Mouse (Mus musculus): ENCODE results near the gene Sema3b.

The Sema3b gene

DNA sequence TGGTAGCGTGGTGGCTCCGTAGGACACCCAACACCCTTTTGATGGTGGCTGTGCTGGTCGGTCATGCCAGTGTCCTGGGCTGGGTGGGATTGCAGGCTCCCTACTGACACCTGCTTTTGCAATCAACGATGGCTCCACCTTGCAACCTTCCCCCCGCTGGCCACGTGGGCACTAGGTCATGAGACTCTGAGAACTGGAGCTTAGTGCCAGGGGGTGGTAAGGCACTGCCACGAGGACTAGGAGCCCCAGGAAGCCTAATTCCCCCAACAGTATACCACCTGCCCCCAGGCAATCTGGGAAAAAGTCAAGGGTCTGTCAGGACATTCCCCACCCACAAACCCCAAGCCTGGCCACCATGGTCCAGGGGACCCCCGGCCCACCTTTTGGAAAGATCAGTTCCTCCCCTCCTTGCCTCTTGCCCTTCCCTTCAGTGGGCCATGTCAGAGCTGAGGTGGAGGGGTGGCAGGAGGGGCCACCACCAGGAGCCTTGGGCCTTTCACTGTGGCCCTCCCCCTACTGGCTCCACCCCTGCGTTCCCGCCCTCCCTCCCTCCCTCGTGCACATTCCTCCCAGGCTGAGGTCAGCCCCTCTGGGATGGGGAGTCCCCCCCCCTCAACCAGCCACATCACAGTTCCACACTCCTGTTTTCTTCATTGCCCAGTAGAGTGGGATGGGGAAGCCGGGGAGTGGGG, at the start of gene Sema3b:
TSS of gene Sema3b (minus strand) at position 489 of the 692 bp plus-strand sequence.
- no peak for DNase-seq

- DNase-seq: no peak
Observed at GRCm38 (mm10) chr9:107658096-107658495, 49.1 kb upstream of the Sema3b start.

DNA sequence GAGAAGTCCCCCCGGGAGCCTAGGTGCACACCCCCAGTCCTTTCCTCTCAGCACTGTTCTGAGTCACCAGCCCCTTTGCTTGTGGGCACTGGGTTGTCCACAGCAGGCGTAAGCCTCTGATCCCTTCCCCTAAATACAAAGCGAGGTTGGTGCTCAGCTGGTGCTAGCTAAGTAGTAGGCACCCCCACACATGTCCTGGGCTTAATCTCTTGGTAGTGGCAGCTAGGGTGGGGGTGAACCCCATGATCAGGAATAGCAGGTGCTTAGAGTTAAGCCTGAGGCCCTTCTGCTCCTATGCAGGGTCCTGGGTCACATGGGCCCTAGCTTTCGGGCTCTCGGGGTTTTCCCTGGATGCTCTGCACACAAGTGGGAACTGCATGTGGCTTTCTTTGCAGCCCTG, 48.1 kb upstream of the Sema3b start:
- DNase-seq: no peak

- DNase-seq: no peak
Observed at GRCm38 (mm10) chr9:107654585-107654984, 45.6 kb upstream of the Sema3b start.

DNA sequence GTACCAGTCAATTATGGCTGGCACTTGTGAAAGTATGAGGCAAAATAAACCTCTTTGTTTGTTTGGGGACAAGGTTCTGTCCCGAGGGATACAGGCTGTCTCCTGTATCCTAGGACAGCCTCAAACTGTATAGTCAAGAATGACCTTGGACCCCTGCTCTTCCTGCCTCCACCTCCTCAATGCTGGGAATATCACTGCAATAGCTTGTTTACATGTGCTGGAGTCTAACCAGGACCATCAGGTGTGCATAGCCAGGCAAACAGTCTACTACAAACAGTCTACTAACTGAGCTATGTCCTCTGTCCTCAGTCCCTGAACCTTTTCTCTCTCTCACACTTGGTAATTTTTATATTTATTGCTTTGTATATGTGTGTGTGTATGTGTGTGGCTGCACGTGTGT, 44.4 kb upstream of the Sema3b start:
- DNase-seq: no peak

DNA sequence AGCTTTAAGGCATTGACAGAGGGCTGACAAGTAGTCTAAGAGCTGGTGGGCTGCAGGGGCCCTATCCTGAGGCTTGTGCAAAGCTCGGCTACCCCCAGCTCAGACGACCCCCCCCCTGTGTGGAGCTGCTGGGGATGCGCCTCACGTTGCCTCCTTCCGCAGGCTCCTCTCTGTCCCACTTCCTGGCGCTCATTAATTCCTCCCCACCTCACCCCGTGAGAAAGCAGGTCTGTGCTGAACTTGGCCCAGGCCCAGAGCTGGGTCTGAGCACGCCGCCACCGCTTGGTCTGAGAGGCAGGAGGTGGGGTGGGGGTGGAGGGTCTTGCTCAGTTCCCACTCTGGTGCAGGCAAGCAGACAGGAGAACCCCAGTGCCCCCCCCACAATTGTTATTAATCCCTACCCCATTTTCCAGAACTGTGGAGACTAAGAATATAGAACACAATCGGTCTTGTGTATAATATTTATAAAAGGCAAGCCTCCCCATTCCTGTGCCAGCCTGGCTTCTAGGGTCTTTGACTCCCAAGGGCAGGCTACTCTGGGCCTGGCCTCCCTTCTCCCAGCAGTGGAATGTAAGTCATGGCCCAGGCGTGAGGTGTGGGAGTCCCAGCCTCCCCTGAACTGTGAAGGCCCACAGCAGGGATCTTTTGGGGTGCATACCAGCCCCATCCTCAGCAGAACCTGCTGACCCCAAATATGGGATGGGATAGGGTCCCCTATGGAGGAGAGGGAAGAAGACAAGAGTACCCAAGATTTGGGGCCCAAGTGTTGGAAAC, 41.9 kb upstream of the Sema3b start:
- peak in 1 of 2 experiments; percentile 36 for DNase-seq

DNA sequence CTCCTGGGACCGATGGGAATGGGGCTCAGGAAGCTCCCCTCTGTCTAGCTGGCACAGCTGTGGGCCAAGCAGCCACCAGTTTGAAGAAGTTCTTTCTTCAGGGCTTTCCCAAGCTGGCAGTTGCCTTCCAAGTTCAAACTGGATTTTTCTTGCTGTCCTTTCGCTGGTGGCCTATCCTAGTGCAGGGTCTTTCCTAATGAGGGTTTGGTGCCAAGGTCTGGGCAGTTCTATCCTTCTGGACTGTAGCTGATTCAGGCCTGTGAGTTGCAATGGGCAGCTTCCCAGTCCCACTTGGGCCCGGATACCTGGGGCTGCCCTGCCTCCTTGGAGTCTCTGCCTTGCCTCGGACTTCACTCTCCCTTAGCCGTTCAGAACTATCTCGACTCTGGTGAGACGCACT, 41.2 kb upstream of the Sema3b start:
- no peak for DNase-seq

- no peak for DNase-seq
Observed at GRCm38 (mm10) chr9:107648767-107649166, 39.7 kb upstream of the Sema3b start.

DNA sequence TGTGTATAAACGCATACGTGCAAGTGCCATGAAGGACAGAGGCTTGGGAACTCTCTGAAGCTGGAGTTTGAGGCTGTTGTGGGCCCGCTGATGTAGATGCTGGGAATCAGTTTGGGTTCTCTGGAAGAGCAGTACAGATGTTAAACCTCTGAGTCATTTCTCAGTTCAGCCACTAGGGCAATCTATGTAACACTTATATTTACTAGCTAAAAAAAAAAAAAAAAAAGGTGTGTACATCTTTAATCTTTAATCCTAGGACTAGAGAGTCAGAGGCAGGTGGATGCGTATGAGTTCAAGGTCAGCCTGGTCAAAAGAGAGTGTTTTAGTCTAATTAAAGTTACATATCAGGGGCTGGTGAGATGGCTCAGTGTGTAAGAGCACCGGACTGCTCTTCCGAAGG, 37.9 kb upstream of the Sema3b start:
- no peak for DNase-seq

DNA sequence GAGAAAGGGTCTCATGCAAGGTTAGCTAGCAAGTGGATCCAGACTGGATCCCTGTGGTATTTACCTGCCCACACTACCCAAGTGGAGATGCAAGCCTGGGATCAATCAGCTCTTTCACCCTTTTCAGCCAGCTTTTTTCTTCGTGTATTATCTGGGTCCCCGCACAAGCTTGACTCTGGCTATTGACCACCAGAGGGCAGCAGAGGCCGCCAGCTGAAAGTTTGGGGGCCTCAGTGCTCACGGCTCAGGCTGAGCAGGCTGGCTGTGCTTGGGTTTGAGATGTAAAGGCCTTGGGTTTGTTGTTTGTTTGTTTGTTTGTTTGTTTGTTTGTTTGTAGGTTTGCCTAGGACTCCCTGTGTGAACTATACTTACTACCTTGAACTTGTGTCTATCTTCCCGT, 36.5 kb upstream of the Sema3b start:
- DNase-seq: peak; percentile 84 to 88

DNA sequence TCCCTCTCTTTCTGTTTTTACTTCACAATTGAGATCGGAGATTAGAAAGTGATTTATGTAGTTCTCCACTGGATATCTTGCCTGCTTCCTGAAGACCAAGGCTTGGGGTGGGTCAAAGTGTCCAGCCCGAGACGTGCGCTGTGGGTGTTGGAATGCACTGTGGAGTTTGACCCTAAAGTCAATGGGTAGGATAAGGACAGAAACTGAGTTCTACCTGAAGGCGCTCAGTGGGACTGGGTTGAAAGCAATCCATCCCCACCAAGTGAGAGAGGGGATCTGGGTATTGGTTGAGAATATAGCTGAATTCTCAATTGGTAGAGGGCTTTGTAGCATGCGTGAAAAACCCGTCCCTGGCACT, 36.1 kb upstream of the Sema3b start:
- peak in 1 of 2 experiments; percentile 37 for DNase-seq

DNA sequence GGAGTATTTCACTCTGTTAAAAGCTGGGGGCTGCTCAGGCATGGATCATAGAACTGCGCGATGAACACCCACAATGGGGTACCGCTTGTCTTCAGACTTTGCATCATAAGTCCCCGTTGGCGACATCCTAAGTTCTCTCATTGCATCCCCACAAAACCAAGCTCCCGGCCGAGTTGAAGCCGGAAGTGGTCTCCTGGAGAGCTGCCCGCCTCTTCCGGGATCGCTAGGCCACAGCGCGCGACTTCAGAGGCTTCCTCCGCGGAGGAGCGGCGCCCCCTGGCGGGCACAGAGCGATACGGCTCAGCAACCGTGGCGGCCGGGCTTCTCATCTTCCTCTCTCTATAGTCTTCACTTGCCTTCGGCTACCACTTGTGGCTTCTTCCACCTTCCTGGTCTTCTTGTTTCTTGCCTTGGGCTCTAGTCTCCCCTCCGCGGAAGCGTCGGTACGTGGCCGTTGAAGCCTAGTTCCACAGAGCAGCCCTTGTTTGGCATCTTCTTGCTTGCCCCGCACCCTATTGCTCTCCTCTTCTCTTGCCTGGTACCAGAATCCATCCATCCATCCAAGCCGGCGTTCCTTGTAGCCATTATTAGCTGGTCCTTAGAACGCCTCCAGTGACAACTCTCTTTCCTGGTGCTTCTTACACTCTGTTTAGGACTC, 35.6 kb upstream of the Sema3b start:
- DNase-seq: peak; percentile 96 to 98

DNA sequence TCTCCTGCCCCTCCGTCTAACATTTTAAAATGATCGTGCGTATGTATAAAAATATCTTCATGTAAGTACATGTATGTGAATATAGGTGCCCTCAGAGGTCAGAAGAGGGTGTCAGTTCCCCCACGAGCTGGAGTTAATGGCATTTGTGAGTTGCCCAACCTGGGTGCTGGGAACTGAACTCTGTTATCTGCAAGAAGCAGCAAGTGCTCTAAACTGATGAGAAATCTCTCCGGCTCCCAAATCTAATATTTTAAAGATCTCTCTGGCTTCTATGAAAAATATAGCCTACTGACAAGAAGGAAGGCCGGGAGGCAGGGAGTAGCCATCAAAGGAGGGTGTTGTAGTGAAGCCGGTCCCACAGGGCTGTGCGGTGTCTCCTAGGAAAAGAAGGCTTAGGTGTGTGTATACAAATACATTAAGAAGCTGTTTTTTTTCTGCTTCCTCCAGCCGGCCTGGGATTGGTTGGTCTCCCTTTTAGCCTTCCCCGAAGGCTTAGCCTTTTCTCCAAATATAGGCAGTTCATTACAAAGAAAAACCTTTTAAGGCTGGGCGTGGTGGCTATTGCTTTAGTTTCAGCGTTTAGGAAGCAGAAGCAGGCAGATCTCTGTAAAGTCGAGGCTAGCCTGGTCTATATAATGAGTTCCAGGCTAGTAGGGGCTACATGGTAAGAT, 34.6 kb upstream of the Sema3b start:
- DNase-seq: no peak

- DNase-seq: no peak
Observed at GRCm38 (mm10) chr9:107641666-107642065, 32.6 kb upstream of the Sema3b start.

DNA sequence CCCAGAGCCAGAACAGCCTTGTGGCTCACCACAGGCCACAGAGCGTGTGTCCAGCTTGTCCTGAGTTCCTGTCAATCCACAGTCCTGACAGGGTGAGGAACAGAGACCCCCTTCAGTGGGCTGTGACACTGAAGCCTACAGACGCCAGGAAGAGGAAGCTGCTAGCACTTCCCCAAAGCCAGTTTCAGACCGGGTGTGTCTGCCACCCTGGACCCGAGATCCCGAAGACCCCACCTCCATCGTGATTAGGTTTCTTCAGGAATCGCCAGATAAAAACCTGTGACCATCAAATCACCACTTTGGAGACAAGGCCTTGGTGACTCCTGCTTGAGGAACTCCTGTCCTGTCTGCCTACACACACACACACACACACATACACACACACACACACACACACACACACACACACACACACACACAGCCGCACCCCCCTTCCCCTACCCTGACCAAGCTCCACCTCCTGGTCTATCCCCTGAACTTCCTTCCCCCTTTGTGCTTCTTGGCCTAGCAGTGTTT, 31.3 kb upstream of the Sema3b start:
- no peak for DNase-seq

- DNase-seq: no peak
Observed at GRCm38 (mm10) chr9:107637070-107637469, 28.0 kb upstream of the Sema3b start.

GRCm38 (mm10) chr9:107635279-107636028, 26.4 kb upstream of the Sema3b start, which contains the start of gene Gnai2:
Gnai2 (minus strand) TSS chr9:107635367.
- peak; percentile 94 to 96 for DNase-seq

DNA sequence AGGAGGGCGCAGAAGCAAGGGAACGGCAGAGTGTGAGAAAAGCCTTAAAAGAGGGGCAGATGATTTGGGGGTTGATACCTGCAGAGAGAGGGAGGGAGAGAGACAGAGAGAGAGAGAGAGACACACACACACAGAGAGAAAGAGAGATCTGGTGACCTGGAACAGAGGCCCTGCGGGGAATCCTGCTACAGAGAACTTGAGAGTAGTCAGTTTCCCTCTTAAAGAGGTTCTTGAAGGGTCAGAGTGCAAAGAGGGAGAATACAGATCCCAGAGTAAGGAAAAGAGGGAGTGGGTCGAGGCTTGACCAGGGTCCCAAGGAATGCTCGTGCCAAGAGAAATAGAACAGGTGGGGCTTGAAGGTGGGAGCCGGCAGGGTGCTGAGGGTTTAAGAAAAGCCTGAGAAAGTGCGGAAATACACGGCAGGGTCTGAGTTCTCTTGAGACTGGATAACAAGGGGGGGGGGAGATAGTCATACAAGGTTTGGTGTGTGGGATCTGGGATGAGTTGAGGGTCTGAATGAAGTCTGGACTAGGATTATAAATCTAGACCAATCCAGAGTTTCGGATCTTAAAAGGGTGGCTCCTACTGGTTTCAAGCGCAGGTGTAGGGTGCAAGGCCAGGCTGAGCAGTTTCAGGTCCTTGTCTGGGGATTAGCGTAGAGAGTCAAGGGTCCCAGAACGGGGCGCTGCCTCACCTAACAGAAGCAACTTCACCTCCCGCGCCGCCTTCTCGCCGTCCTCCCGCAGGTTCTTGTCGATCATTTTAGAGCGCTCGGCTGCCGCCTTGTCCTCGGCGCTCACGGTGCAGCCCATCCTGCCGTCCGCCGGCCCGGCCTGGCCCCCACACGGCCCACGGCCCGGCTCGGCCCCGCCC, 25.6 kb upstream of the Sema3b start:
- no peak for DNase-seq

DNA sequence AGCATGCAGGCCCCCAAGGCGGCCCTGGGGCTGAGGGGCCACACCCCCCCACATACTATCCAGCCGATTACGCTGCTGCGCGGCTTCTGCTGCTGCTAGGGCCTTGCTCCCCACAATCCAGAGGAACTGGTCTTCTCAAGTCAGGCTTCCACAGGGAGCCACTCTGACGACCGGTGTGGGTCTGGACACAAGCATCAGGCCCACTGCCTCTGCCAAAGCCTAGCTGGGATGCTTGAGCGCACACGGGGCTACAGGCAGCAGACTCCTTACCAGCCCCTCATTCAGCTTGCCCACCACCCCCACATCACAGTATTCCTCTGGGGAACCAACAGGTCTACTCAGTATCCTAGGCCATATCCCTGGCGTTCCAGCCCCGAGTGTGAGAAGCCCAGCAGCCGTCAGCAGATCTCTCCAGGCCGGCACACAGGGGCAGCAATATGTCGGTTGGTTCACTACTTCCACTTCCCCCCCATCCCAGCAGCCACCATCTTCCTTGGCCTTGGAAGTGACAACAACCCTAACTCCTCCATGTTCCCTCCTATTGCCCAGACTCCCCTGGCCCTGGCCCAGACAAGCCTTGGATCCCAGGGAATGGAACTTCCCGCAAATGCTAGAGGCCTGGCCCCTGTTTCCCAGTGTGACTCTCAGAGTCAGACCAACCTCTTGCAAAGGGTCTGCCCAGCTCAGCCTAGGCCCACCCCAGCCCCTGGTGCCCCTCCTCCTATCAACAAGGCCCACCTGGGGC, 24.8 kb upstream of the Sema3b start:
- DNase-seq: peak; percentile 53 to 55

DNA sequence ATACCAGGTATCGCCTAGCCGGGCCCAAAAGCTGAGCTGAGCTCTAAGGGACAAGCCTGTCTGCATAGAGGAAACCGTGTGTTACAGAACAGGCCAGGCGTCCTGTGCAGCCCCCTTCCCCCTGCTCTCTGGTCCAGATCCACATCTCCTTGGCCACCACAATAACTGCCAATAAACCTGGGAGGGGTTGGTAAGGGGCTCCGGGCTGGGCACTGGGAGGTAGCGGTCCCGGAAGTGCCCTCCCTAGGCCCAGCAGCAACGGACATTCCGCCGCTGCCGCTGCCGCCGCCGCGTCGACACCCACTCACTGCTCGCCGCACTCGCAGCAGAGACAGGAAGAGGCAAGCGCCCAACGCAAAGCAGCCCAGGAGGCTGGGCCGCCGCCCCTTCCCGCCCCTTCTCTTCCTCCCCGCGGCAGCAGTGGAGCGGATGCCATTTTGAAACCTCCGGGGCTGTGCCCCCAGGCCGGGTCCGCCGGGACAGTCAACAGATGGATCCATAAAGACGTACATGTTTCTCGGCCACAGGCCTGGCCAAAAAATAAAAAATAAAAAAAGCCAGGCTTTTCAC, 24.1 kb upstream of the Sema3b start:
- peak; percentile 65 to 68 for DNase-seq

Measured in cerebellum, postnatal 25 days (tissue).